Mouse (Mus musculus): ENCODE measurements around the gene Upk1a. TPM values are rescaled to one million over a fixed set of nuclear protein-coding genes. Genes with fewer than 3 reads are reported as not detected.

Upk1a gene
- polyA plus RNA-seq, 1 experiment from 2014 or later: 1.5 TPM

GRCm38 (mm10) chr7:30572389-30572788 lies 40.3 kb downstream of the Upk1a start:
- H3K4me3 ChIP-seq (ENCODE audit: low read depth, low read length): no peak overlapping the region
- peaks cover 78% of the 10 kb centered on the region for H3K36me3 ChIP-seq (ENCODE audit: control insufficient read depth, insufficient read depth, low read length)
- no peaks in the 10 kb centered on the region for H3K27me3 ChIP-seq (replicated peaks; ENCODE audit: control insufficient read depth, insufficient read depth, low read length)
- 70% methylated on average over 5 of the region's 5 CpGs for WGBS
- H3K9me3 ChIP-seq (ENCODE audit: control insufficient read depth, low read length): no peaks in the 10 kb centered on the region
- ATAC-seq (replicated peaks; ENCODE audit: low FRiP score) (peak; percentile 18; the same call in 1 of the 2 replicates), DNase-seq (ENCODE audit: low spot score) (no peak)
- no peak overlapping the region; the same call in 1 of the 2 replicates for H3K4me2 ChIP-seq
- H3K4me1 ChIP-seq (replicated peaks; ENCODE audit: control insufficient read depth, insufficient read depth, low read length): peaks cover 10% of the 10 kb centered on the region
- H3K9ac ChIP-seq (ENCODE audit: low read depth, low read length): 0 out of 2 replicates have a peak overlapping the region, but pooled peaks have one; percentile 14
- no peak overlapping the region for H3K27ac ChIP-seq (ENCODE audit: low read depth, low read length)

GRCm38 (mm10) chr7:30567555-30567954 lies 45.1 kb downstream of the Upk1a start:
- WGBS: 91% methylated on average over 11 of the region's 11 CpGs

DNA sequence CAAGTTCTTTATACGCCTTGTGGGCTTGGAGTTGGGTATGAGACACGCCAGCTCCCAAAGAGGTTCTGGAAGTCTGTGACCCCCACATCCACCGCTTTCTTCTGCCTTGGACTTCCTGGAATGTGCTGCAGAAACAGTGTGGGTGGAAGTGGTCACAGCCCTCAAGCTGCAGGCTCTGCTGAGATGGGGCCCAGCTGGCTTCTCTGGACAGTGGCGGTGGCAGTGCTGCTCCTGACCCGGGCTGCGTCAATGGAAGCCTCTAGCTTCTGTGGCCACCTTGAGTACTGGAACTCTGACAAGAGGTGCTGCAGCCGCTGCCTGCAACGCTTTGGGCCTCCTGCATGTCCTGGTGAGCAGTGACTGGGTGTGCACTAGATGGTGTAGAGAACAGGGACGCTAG lies 46.6 kb downstream of the Upk1a start:
- 83% methylated on average over 9 of the region's 9 CpGs for WGBS
- Histone ChIP-seq H3K9me3 (ENCODE audit: control insufficient read depth, low read length) (no peaks in the 10 kb centered on the region), H3K27ac (ENCODE audit: low read depth, low read length) (no peak overlapping the region), H3K36me3 (ENCODE audit: control insufficient read depth, insufficient read depth, low read length) (peaks cover 23% of the 10 kb centered on the region), H3K4me3 (ENCODE audit: low read depth, low read length) (no peak overlapping the region), H3K4me2 (no peak overlapping the region), H3K9ac (ENCODE audit: low read depth, low read length) (no peak overlapping the region), H3K27me3 (replicated peaks; ENCODE audit: control insufficient read depth, insufficient read depth, low read length) (no peaks in the 10 kb centered on the region), H3K4me1 (replicated peaks; ENCODE audit: control insufficient read depth, insufficient read depth, low read length) (peaks cover 9% of the 10 kb centered on the region)
- no peak for DNase-seq (ENCODE audit: low spot score)
- ATAC-seq (replicated peaks; ENCODE audit: low FRiP score): no peak

More at GRCm38 (mm10) chr7:30567555-30567954, 45.1 kb downstream of the Upk1a start:
- no peak for ATAC-seq (replicated peaks; ENCODE audit: low FRiP score)
- no peaks in the 10 kb centered on the region for H3K9me3 ChIP-seq (ENCODE audit: control insufficient read depth, low read length)
- no peak overlapping the region for H3K4me3 ChIP-seq (ENCODE audit: low read depth, low read length)
- no peak overlapping the region for H3K9ac ChIP-seq (ENCODE audit: low read depth, low read length)
- peaks cover 13% of the 10 kb centered on the region for H3K4me1 ChIP-seq (replicated peaks; ENCODE audit: control insufficient read depth, insufficient read depth, low read length)
- no peaks in the 10 kb centered on the region for H3K27me3 ChIP-seq (replicated peaks; ENCODE audit: control insufficient read depth, insufficient read depth, low read length)
- peaks cover 33% of the 10 kb centered on the region for H3K36me3 ChIP-seq (ENCODE audit: control insufficient read depth, insufficient read depth, low read length)
- DNase-seq (ENCODE audit: low spot score): no peak
- H3K4me2 ChIP-seq: no peak overlapping the region
- no peak overlapping the region for H3K27ac ChIP-seq (ENCODE audit: low read depth, low read length)

DNA sequence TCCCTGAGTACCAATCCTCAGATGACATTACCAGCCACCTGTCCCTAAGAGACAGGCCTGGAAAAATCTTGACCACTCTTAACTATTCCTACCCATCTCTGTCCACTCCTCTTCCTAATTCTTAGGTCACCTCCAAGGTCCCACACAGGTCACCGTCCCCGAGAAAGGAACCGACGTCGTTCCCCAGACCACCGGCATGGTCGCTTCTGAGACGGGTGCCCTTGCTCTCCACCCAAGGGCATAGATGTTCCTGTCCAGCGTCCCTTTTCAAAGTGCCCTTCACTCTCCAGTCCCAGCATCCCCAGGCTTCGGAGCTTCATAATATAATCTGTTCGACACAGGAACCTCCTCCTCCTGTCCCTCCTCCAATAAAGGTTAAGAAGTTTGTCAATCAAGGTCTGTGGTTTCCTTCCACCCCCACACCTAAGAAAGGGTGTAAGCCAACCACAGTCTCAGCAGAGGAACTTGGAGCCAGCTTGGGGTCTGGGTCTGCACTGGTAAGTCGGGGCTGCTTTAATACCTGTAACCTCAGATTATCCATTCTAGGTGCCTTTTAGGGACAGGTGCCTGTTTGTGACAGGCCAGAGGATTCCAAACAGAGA lies 47.6 kb downstream of the Upk1a start, which contains the start of gene Igflr1:
Gene Igflr1 (plus strand): TSS at position 458 of the 602 bp plus-strand sequence.
- Histone ChIP-seq H3K4me3 (ENCODE audit: low read depth, low read length) (no peak within 1 kb of the TSS), H3K36me3 (ENCODE audit: control insufficient read depth, insufficient read depth, low read length) (peaks cover 16% of the 10 kb centered on the region), H3K9me3 (ENCODE audit: control insufficient read depth, low read length) (no peaks in the 10 kb centered on the region), H3K9ac (ENCODE audit: low read depth, low read length) (no peak within 1 kb of the TSS), H3K4me1 (replicated peaks; ENCODE audit: control insufficient read depth, insufficient read depth, low read length) (peaks cover 9% of the 10 kb centered on the region), H3K27me3 (replicated peaks; ENCODE audit: control insufficient read depth, insufficient read depth, low read length) (no peaks in the 10 kb centered on the region), H3K27ac (ENCODE audit: low read depth, low read length) (no peak within 1 kb of the TSS), H3K4me2 (peak within 1 kb of the TSS; percentile 84)
- 93% methylated on average over 12 of the region's 12 CpGs for WGBS
- ATAC-seq (replicated peaks; ENCODE audit: low FRiP score): no peak
- DNase-seq (ENCODE audit: low spot score): no peak

DNA sequence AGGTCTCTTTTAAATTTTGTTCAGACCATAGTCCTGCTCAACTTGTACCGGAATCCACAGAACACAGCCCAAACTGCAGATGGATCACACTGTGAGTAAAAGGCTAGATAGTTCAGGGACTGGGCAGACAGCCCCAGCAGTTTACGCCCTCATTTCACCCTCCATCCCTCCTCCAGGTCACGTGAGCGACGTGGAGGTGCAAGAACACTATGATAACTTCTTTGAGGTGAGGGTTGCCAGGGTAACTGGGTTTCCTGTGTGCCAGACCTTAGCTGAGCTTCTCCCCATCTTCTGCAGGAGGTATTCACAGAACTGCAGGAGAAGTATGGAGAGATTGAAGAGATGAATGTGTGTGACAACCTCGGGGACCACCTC lies 48.8 kb downstream of the Upk1a start:
- peak overlapping the region; percentile 74 for H3K9ac ChIP-seq (ENCODE audit: low read depth, low read length)
- H3K27ac ChIP-seq (ENCODE audit: low read depth, low read length): peak overlapping the region; percentile 97
- 29% methylated on average over 6 of the region's 6 CpGs for WGBS
- peak overlapping the region; percentile 84 for H3K4me2 ChIP-seq
- peak overlapping the region; percentile 81 for H3K4me3 ChIP-seq (ENCODE audit: low read depth, low read length)
- H3K9me3 ChIP-seq (ENCODE audit: control insufficient read depth, low read length): no peaks in the 10 kb centered on the region
- H3K36me3 ChIP-seq (ENCODE audit: control insufficient read depth, insufficient read depth, low read length): peaks cover 12% of the 10 kb centered on the region
- DNase-seq (ENCODE audit: low spot score) (no peak), ATAC-seq (replicated peaks; ENCODE audit: low FRiP score) (no peak)
- H3K27me3 ChIP-seq (replicated peaks; ENCODE audit: control insufficient read depth, insufficient read depth, low read length): no peaks in the 10 kb centered on the region
- peaks cover 9% of the 10 kb centered on the region for H3K4me1 ChIP-seq (replicated peaks; ENCODE audit: control insufficient read depth, insufficient read depth, low read length)

DNA sequence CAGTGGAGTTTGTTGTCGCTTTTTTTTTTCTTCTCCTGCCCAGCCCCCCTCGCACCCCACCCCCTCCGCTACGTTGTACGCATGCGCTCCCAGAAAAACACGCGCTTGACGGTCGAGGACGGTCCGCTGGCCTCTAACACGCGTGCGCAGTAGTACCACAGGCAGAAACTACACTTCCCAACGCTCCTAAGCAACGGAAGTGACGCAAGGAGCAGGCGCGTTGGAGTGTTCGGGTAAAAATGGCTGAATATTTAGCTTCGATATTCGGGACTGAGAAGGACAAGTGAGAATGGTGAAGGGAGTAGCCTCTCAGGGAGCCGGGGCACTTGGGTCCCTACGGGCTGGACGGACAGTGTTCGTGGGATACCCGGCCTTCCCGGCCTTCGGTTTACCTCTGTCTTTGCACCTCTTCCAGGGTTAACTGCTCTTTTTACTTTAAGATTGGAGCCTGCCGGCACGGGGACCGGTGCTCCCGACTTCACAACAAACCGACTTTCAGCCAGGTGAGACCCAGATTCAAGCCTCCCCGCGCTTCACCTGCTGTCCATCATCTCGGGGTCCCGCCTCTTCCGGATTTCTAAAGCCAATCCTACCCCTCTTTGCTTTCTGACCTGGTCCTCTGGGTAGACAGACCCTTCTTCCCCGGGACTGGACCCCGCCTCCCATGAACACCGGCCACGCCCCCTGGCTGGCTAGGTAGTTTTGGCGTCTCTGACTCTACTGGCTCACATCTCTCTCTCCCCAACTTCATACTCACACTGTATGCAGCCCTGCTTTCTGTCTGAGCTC lies 49.3 kb downstream of the Upk1a start, which contains the start of the genes U2af1l4, Gm49396 and Psenen:
Gene U2af1l4 (plus strand): TSS at position 185 of the 789 bp plus-strand sequence.
Gene Gm49396 (plus strand): TSS at position 228 of the 789 bp plus-strand sequence.
Gene Psenen (minus strand): TSS at position 511 of the 789 bp plus-strand sequence.
- peak within 1 kb of the TSS; percentile 74 for H3K9ac ChIP-seq (ENCODE audit: low read depth, low read length)
- H3K4me2 ChIP-seq: peak within 1 kb of the TSS; percentile 84
- peak within 1 kb of the TSS; percentile 97 for H3K27ac ChIP-seq (ENCODE audit: low read depth, low read length)
- H3K36me3 ChIP-seq (ENCODE audit: control insufficient read depth, insufficient read depth, low read length): peaks cover 9% of the 10 kb centered on the region; the same call in 1 of the 2 replicates
- peak; percentile 91 for DNase-seq (ENCODE audit: low spot score)
- no peaks in the 10 kb centered on the region for H3K27me3 ChIP-seq (replicated peaks; ENCODE audit: control insufficient read depth, insufficient read depth, low read length)
- H3K4me3 ChIP-seq (ENCODE audit: low read depth, low read length): peak within 1 kb of the TSS; percentile 81
- H3K9me3 ChIP-seq (ENCODE audit: control insufficient read depth, low read length): no peaks in the 10 kb centered on the region
- under 1% methylated on average over 45 of the region's 45 CpGs for WGBS
- peak; percentile 83 for ATAC-seq (replicated peaks; ENCODE audit: low FRiP score)
- H3K4me1 ChIP-seq (replicated peaks; ENCODE audit: control insufficient read depth, insufficient read depth, low read length): peaks cover 14% of the 10 kb centered on the region

DNA sequence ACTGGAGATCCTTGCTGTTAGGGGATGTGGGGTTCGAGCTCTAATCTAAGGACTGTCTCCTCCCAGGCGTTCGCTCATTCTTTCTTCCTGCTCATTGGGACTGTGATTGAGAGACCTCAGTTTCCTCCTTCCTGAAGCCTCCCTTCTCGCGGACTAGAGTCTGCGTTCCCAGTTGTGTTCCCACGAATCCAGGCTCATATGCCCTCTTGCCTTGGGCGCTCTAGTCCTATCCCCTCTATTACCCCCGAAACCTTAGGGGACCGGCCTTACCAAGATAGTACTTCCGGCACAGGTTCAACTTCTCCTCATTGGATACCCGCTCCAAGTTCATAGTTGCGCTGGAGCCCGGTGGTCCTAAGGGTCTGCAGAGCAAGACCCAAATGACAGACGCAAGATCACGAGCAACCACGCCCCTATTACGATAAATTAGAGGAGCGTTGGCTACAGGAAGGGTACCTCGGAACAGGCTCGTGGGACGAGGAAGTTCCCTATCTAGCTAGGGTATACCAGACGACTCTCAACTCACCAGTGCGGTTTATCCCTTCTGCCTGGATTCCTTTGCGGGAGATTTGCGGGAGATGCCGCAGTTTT lies 50.0 kb downstream of the Upk1a start:
- peak overlapping the region; percentile 80 for H3K4me2 ChIP-seq
- peaks cover 5% of the 10 kb centered on the region; the same call in 1 of the 2 replicates for H3K36me3 ChIP-seq (ENCODE audit: control insufficient read depth, insufficient read depth, low read length)
- peak overlapping the region; percentile 74 for H3K9ac ChIP-seq (ENCODE audit: low read depth, low read length)
- peaks cover 17% of the 10 kb centered on the region for H3K4me1 ChIP-seq (replicated peaks; ENCODE audit: control insufficient read depth, insufficient read depth, low read length)
- peak overlapping the region; percentile 81 for H3K4me3 ChIP-seq (ENCODE audit: low read depth, low read length)
- no peaks in the 10 kb centered on the region for H3K9me3 ChIP-seq (ENCODE audit: control insufficient read depth, low read length)
- peak overlapping the region; percentile 51; the same call in 1 of the 2 replicates for H3K27ac ChIP-seq (ENCODE audit: low read depth, low read length)
- ATAC-seq (replicated peaks; ENCODE audit: low FRiP score) (0 out of 2 replicates have a peak, but pooled peaks have one; percentile 5), DNase-seq (ENCODE audit: low spot score) (peak; percentile 44)
- under 1% methylated on average over 27 of the region's 27 CpGs for WGBS
- H3K27me3 ChIP-seq (replicated peaks; ENCODE audit: control insufficient read depth, insufficient read depth, low read length): no peaks in the 10 kb centered on the region

DNA sequence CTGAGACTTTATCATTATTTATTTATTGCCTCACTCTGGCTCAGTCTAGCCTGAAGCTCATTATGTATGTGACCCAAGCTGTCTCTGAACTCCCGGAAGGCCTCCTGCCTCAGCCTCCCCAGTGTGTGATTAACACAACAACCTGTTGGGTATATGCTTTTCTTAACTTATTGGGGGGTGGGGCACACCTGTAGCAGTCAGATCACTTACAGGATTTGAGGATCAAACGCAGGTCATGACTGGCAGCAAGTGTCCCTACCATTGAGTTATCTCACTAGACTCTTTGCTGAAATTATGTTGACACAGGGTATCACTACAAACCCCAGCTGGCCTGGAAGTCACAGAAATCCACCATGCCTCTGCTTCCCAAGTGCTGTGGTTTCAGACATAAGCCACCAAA lies 52.4 kb downstream of the Upk1a start:
- ATAC-seq (replicated peaks; ENCODE audit: low FRiP score) (no peak), DNase-seq (ENCODE audit: low spot score) (no peak)
- 0 out of 2 replicates have a peak overlapping the region, but pooled peaks have one; percentile 75 for H3K4me3 ChIP-seq (ENCODE audit: low read depth, low read length)
- H3K27me3 ChIP-seq (replicated peaks; ENCODE audit: control insufficient read depth, insufficient read depth, low read length): no peaks in the 10 kb centered on the region
- H3K9ac ChIP-seq (ENCODE audit: low read depth, low read length): no peak overlapping the region
- WGBS: 63% methylated on average over 2 of the region's 2 CpGs
- H3K36me3 ChIP-seq (ENCODE audit: control insufficient read depth, insufficient read depth, low read length): peaks cover 15% of the 10 kb centered on the region
- no peaks in the 10 kb centered on the region for H3K9me3 ChIP-seq (ENCODE audit: control insufficient read depth, low read length)
- peak overlapping the region; percentile 75 for H3K4me2 ChIP-seq
- H3K4me1 ChIP-seq (replicated peaks; ENCODE audit: control insufficient read depth, insufficient read depth, low read length): peaks cover 17% of the 10 kb centered on the region
- H3K27ac ChIP-seq (ENCODE audit: low read depth, low read length): no peak overlapping the region

Data from liver, embryonic 11.5 days (tissue).